Mouse (Mus musculus) intestine, postnatal 0 days (tissue): ENCODE data around the gene Slc7a5. TPM values are rescaled to one million over a fixed set of nuclear protein-coding genes. Genes with fewer than 3 reads are reported as not detected.

ENCODE experiments used
- ATAC-seq: fragments of 200-750 bp; cut with Nextera tagmentation; 2 replicates; pipeline ENCODE4 v1.8.0; 2017; ENCODE audit warnings: mild to moderate bottlenecking, moderate TSS enrichment, moderate library complexity
- H3K27ac ChIP-seq: fragments of 300-500 bp; sonication (generic); 2 replicates; pipeline ENCODE4 v1.5.1; 2014; ENCODE audit warnings: mild to moderate bottlenecking, low read depth, low read length, moderate library complexity
- H3K27me3 ChIP-seq: fragments of 300-500 bp; sonication (generic); replicated peaks from 2 replicates; pipeline ENCODE4 v1.6.1; 2014; ENCODE audit warnings: low read length, mixed read lengths; ENCODE audit not compliant: control insufficient read depth, insufficient read depth
- H3K36me3 ChIP-seq: fragments of 300-500 bp; sonication (generic); 2 replicates; pipeline ENCODE4 v1.6.1; 2014; ENCODE audit warnings: mild to moderate bottlenecking, moderate library complexity; ENCODE audit not compliant: control insufficient read depth, insufficient read depth
- H3K4me1 ChIP-seq: fragments of 300-500 bp; sonication (generic); replicated peaks from 2 replicates; pipeline ENCODE4 v1.6.1; 2014; ENCODE audit warnings: antibody characterized with exemption, low read length, mixed read lengths; ENCODE audit not compliant: control insufficient read depth, insufficient read depth
- H3K4me2 ChIP-seq: fragments of 300-500 bp; sonication (generic); replicated peaks from 2 replicates; pipeline ENCODE4 v1.6.1; 2014; ENCODE audit warnings: low read depth, mild to moderate bottlenecking, moderate library complexity
- H3K4me3 ChIP-seq: fragments of 300-500 bp; sonication (generic); 2 replicates; pipeline ENCODE4 v1.5.1; 2014; ENCODE audit warnings: low read depth, low read length
- H3K9ac ChIP-seq: fragments of 300-500 bp; sonication (generic); 2 replicates; pipeline ENCODE4 v1.6.1; 2014; ENCODE audit warnings: mild to moderate bottlenecking, low read depth, low read length
- H3K9me3 ChIP-seq: fragments of 300-500 bp; sonication (generic); 2 replicates; pipeline ENCODE4 v1.6.1; 2016; ENCODE audit warnings: mixed run types; ENCODE audit not compliant: control insufficient read depth
- CTCF ChIP-seq: sonication (generic); IDR thresholded peaks from 2 replicates; pipeline ENCODE4 v1.5.1; 2016; ENCODE audit warnings: low read depth, mild to moderate bottlenecking, control low read depth, antibody characterized with exemption, moderate library complexity
- WGBS: fragments of 180-500 bp; shearing (Covaris S2); extraction: QIAGEN DNeasy Blood & Tissue Kit; methylation state at CpG from one replicate; pipeline ENCODE4 v1.1.7; 2014; 5-methylcytosine and 5-hydroxymethylcytosine counted together
- polyA plus RNA-seq: library from polyadenylated mRNA; unstranded; fragments of >200 nt; fragmentation: Nextera tagmentation; extraction: Ambion mirVana; gene quantifications from 2 replicates; pipeline ENCODE4 v1.2.1, GENCODE M21; 2015

Gene Slc7a5
- polyA plus RNA-seq, 1 experiment from 2014 or later, result 6.1 TPM

- WGBS, result 76% methylated on average over 12 of the region's 12 CpGs
- no peaks in the 10 kb centered on the region for H3K27me3 ChIP-seq
- ATAC-seq, result no peak
- no peak for TF ChIP-seq CTCF
- no peak overlapping the region for H3K4me2 ChIP-seq
- H3K9ac ChIP-seq, result no peak overlapping the region
- no peaks in the 10 kb centered on the region for H3K4me1 ChIP-seq
- H3K36me3 ChIP-seq, result no peaks in the 10 kb centered on the region
- no peak overlapping the region for H3K4me3 ChIP-seq
- H3K27ac ChIP-seq, result no peak overlapping the region
- no peaks in the 10 kb centered on the region for H3K9me3 ChIP-seq
These were observed 24.7 kb upstream of the Slc7a5 start for GRCm38 (mm10) chr8:121932026-121932667.

GRCm38 (mm10) chr8:121931571-121931970, 24.1 kb upstream of the Slc7a5 start:
- Histone ChIP-seq H3K9me3 (no peaks in the 10 kb centered on the region), H3K27me3 (no peaks in the 10 kb centered on the region), H3K9ac (no peak overlapping the region), H3K4me3 (no peak overlapping the region), H3K36me3 (no peaks in the 10 kb centered on the region), H3K4me1 (no peaks in the 10 kb centered on the region), H3K4me2 (no peak overlapping the region), H3K27ac (no peak overlapping the region)
- ATAC-seq, result no peak
- WGBS, result 82% methylated on average over 7 of the region's 7 CpGs
- TF ChIP-seq CTCF, result no peak

GRCm38 (mm10) chr8:121930047-121930446, 22.6 kb upstream of the Slc7a5 start:
- no peaks in the 10 kb centered on the region for H3K36me3 ChIP-seq
- ATAC-seq, result no peak
- H3K27me3 ChIP-seq, result no peaks in the 10 kb centered on the region
- no peaks in the 10 kb centered on the region for H3K4me1 ChIP-seq
- no peaks in the 10 kb centered on the region for H3K9me3 ChIP-seq
- TF ChIP-seq CTCF, result no peak
- H3K27ac ChIP-seq, result no peak overlapping the region
- 80% methylated on average over 4 of the region's 4 CpGs for WGBS
- no peak overlapping the region for H3K4me3 ChIP-seq
- H3K9ac ChIP-seq, result no peak overlapping the region
- no peak overlapping the region for H3K4me2 ChIP-seq

- H3K27me3 ChIP-seq, result no peaks in the 10 kb centered on the region
- ATAC-seq, result no peak
- no peak overlapping the region for H3K4me2 ChIP-seq
- peak; percentile 78 for TF ChIP-seq CTCF
- no peaks in the 10 kb centered on the region for H3K36me3 ChIP-seq
- H3K4me1 ChIP-seq, result no peaks in the 10 kb centered on the region
- 45% methylated on average over 8 of the region's 8 CpGs for WGBS
- H3K9ac ChIP-seq, result no peak overlapping the region
- H3K9me3 ChIP-seq, result no peaks in the 10 kb centered on the region
- no peak overlapping the region for H3K4me3 ChIP-seq
- H3K27ac ChIP-seq, result no peak overlapping the region
These were observed 19.8 kb upstream of the Slc7a5 start for GRCm38 (mm10) chr8:121927316-121927715.

GRCm38 (mm10) chr8:121926266-121926665, 18.8 kb upstream of the Slc7a5 start:
- Histone ChIP-seq H3K4me1 (no peaks in the 10 kb centered on the region), H3K27ac (no peak overlapping the region), H3K9me3 (no peaks in the 10 kb centered on the region), H3K36me3 (no peaks in the 10 kb centered on the region), H3K27me3 (no peaks in the 10 kb centered on the region), H3K4me2 (no peak overlapping the region), H3K4me3 (no peak overlapping the region), H3K9ac (no peak overlapping the region)
- 56% methylated on average over 8 of the region's 8 CpGs for WGBS
- ATAC-seq, result no peak
- TF ChIP-seq CTCF, result no peak

GRCm38 (mm10) chr8:121925624-121926023, 18.1 kb upstream of the Slc7a5 start:
- peak; percentile 96 for TF ChIP-seq CTCF
- no peak overlapping the region for H3K27ac ChIP-seq
- WGBS, result 32% methylated on average over 10 of the region's 10 CpGs
- no peaks in the 10 kb centered on the region for H3K4me1 ChIP-seq
- H3K9me3 ChIP-seq, result no peaks in the 10 kb centered on the region
- no peak overlapping the region for H3K4me2 ChIP-seq
- no peak overlapping the region for H3K4me3 ChIP-seq
- ATAC-seq, result no peak
- H3K36me3 ChIP-seq, result no peaks in the 10 kb centered on the region
- no peak overlapping the region for H3K9ac ChIP-seq
- H3K27me3 ChIP-seq, result no peaks in the 10 kb centered on the region

GRCm38 (mm10) chr8:121924681-121925080, 17.2 kb upstream of the Slc7a5 start:
- no peak overlapping the region for H3K4me3 ChIP-seq
- H3K27me3 ChIP-seq, result no peaks in the 10 kb centered on the region
- no peak for TF ChIP-seq CTCF
- no peaks in the 10 kb centered on the region for H3K36me3 ChIP-seq
- peak; percentile 71 for ATAC-seq
- no peaks in the 10 kb centered on the region for H3K4me1 ChIP-seq
- no peaks in the 10 kb centered on the region for H3K9me3 ChIP-seq
- no peak overlapping the region for H3K9ac ChIP-seq
- H3K4me2 ChIP-seq, result no peak overlapping the region
- H3K27ac ChIP-seq, result no peak overlapping the region
- 52% methylated on average over 5 of the region's 5 CpGs for WGBS
